Mouse (Mus musculus) lung, adult 2 months (tissue): ENCODE results near the gene Znhit1. TPM values are rescaled to one million over a fixed set of nuclear protein-coding genes. Genes with fewer than 3 reads are reported as not detected.

ENCODE experiments used
- DNase-seq: peaks from one replicate; pipeline ENCODE4 v3.0.0; 2022
- H3K4me1 ChIP-seq: fragments of 200-500 bp; 2 replicates; pipeline ENCODE4 v1.6.1; 2011; ENCODE audit warnings: low read length; ENCODE audit not compliant: control insufficient read depth, insufficient read depth
- H3K4me3 ChIP-seq: fragments of 200-500 bp; replicated peaks from 2 replicates; pipeline ENCODE3; 2011; ENCODE audit warnings: low read depth, mild to moderate bottlenecking, control low read depth, low read length; ENCODE audit errors: extremely low read depth
- CTCF ChIP-seq: fragments of 200-500 bp; IDR thresholded peaks from 2 replicates; pipeline ENCODE4 v1.5.1; 2011; ENCODE audit warnings: mild to moderate bottlenecking, low read length, control low read depth; ENCODE audit not compliant: insufficient read depth
- POLR2A ChIP-seq: fragments of 200-500 bp; IDR thresholded peaks from 2 replicates; pipeline ENCODE4 v1.6.1; 2011; ENCODE audit warnings: low read depth, mild to moderate bottlenecking, control low read depth, low read length, borderline replicate concordance; ENCODE audit errors: extremely low read depth
- WGBS: fragments of 180-500 bp; shearing (Covaris S2); methylation state at CpG from one replicate; pipeline ENCODE4 v1.1.7; 2018; 5-methylcytosine and 5-hydroxymethylcytosine counted together
- polyA plus RNA-seq: library from polyadenylated mRNA; depleted of rRNA; stranded (reverse); fragments of >200 nt; gene quantifications from 2 replicates; pipeline ENCODE4 v1.2.3, GENCODE M21; 2012; rRNA removed

The Znhit1 gene
- 70.3 and 82.0 TPM in 2 replicates for polyA plus RNA-seq

DNA sequence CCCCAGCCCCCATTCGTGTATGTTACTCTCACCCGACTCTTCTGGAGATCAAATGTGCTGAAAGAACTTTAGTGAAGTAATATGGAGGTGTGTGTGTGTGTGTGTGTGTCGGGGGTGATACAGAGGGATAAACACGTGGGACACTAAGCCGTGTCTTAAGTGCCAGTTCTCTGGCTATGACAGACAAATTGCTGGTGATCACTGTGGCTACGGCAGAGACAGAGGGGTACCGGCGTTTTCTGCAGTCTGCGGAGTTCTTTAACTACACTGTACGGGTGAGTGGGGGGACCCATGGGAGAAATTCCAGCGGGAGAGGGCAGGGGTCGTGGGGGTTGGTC is at the start of gene Znhit1:
Znhit1 (minus strand) TSS at position 88 of the 338 bp plus-strand sequence.
- 3% methylated on average over 12 of the region's 12 CpGs for WGBS
- peaks cover 3% of the 10 kb centered on the region; the same call in 1 of the 2 replicates for H3K4me1 ChIP-seq
- DNase-seq, result no peak
- TF ChIP-seq CTCF, result no peak
- no peak for TF ChIP-seq POLR2A
- peak within 1 kb of the TSS; percentile 83 for H3K4me3 ChIP-seq

GRCm38 (mm10) chr5:137036211-137036610 is 48.4 kb upstream of the Znhit1 start:
- WGBS, result 86% methylated on average over 13 of the region's 13 CpGs

GRCm38 (mm10) chr5:137032641-137033074 is 44.8 kb upstream of the Znhit1 start:
- Histone ChIP-seq H3K4me3 (peak overlapping the region; percentile 39), H3K4me1 (peaks cover 13% of the 10 kb centered on the region)
- DNase-seq, result peak; percentile 86
- WGBS, result 2% methylated on average over 45 of the region's 49 CpGs
- TF ChIP-seq CTCF (no peak), POLR2A (no peak)

More at GRCm38 (mm10) chr5:137036211-137036610, 48.4 kb upstream of the Znhit1 start:
- peaks cover 10% of the 10 kb centered on the region for H3K4me1 ChIP-seq
- no peak for DNase-seq
- TF ChIP-seq CTCF (no peak), POLR2A (no peak)
- H3K4me3 ChIP-seq, result no peak overlapping the region

- peak overlapping the region; percentile 1 for H3K4me3 ChIP-seq
- no peak for DNase-seq
- TF ChIP-seq CTCF, result no peak
- TF ChIP-seq POLR2A, result no peak
- peaks cover 13% of the 10 kb centered on the region for H3K4me1 ChIP-seq
- 2% methylated on average over 32 of the region's 33 CpGs for WGBS
Measured at GRCm38 (mm10) chr5:137032033-137032421, 44.2 kb upstream of the Znhit1 start.

DNA sequence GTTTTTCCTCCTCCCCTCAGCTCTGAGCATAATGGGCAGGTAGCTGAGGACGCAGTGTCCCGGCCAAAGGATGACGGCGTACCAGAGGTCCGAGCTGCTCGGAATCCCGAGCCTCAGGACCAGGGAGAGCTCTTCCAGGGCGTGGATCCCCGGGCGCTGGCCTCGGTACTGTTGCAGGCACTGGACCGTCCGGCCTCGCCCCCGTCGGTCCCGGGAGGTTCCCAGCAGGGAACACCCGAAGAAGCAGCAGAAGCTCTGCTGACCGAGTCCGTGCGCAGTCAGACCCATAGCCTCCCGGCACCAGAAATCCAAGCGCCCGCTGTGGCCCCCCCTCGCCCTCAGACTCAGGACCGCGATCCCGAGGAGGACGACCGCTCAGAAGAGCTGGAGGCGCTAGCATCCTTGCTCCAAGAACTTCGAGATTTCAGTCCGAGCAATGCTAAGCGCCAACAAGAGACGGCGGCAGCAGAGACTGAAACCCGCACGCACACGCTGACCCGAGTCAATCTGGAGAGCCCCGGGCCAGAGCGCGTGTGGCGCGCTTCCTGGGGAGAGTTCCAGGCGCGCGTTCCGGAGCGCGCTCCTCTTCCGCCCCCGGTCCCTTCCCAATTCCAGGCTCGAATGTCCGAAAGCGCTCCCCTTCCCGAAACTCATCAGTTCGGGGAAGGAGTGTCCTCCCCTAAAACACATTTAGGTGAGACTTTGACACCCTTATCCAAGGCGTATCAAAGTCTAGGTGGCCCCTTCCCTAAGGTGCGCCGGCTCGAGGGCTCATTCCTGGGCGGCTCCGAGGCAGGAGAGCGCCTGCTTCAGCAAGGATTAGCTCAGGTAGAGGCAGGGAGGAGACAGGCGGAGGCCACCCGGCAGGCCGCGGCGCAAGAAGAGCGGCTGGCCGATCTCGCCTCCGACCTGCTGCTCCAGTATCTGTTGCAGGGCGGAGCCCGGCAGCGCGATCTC is 43.5 kb upstream of the Znhit1 start:
- no peak overlapping the region for H3K4me3 ChIP-seq
- TF ChIP-seq CTCF (no peak), POLR2A (no peak)
- no peak for DNase-seq
- WGBS, result 2% methylated on average over 78 of the region's 78 CpGs
- H3K4me1 ChIP-seq, result peaks cover 13% of the 10 kb centered on the region

DNA sequence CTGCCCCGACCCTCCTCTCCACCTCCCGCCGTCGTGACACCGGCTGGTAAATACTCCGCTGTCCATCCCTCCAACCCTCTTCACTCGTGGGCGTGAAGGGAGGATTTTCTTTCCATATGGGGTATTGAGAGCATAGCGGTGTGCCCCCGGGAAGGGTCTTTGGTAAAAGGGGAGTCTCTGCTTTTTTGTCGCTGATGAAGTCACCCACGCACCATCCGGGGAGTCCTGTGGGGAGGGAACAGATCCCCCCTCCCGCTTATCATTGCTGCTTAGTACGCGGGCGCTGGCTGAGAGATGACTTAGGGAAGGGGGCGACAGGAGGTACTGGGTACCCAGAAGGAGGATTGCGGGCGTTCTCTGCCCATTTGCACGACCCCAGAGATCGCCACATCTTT is 42.6 kb upstream of the Znhit1 start:
- H3K4me3 ChIP-seq, result no peak overlapping the region
- TF ChIP-seq POLR2A (no peak), CTCF (no peak)
- H3K4me1 ChIP-seq, result peaks cover 13% of the 10 kb centered on the region
- no peak for DNase-seq
- 13% methylated on average over 22 of the region's 22 CpGs for WGBS

DNA sequence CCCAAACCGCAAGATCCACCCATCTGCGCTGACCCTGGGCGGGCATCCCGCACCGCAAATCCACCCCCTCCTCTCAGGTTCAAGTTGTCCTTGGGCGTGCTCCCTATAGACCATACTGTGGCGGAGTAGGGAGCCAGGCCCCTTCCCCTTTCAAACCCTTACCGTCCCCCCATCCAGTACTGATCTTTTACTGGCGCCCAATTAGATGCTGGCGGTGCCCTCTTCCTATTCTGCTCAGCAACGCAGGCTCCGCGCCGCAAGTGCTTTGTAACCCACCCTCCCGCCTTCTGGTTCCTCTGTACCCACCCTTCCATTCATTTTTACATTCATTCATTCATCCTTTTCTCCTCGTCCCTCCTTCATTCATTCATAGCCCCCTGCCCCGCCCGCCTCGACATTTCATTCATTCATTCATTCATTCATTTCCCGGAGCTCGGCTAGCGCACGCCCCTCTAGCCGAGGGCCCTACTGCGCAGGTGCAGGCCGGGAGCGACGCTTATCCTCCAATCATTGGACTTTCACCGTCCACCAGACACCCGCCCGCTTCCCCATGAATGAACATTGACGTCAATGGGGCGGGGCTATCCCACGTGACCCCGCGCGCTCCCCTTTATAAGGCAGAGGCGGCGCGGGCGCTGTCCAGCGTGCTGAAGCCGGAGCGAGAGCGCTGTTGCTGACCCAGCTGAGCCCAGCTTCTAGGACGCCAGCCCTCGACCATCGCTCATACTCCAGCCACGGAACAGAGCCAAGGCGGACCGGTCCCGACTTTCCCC is 42.0 kb upstream of the Znhit1 start:
- H3K4me3 ChIP-seq, result no peak overlapping the region
- TF ChIP-seq CTCF (no peak), POLR2A (no peak)

GRCm38 (mm10) chr5:137029273-137029585 is 41.4 kb upstream of the Znhit1 start:
- DNase-seq, result no peak
- TF ChIP-seq POLR2A (no peak), CTCF (no peak)
- no peak overlapping the region for H3K4me3 ChIP-seq
- peaks cover 13% of the 10 kb centered on the region for H3K4me1 ChIP-seq
- WGBS, result under 1% methylated on average over 8 of the region's 8 CpGs

More for the DNA sequence above, 42.0 kb upstream of the Znhit1 start:
- WGBS, result under 1% methylated on average over 52 of the region's 52 CpGs
- peak; percentile 94 for DNase-seq
- H3K4me1 ChIP-seq, result peaks cover 13% of the 10 kb centered on the region

GRCm38 (mm10) chr5:137028561-137029272 is 40.9 kb upstream of the Znhit1 start:
- TF ChIP-seq POLR2A (no peak), CTCF (no peak)
- Histone ChIP-seq H3K4me3 (no peak overlapping the region), H3K4me1 (peaks cover 13% of the 10 kb centered on the region)
- no peak for DNase-seq
- WGBS, result 5% methylated on average over 28 of the region's 29 CpGs
